Mouse (Mus musculus) kidney, postnatal 25 days (tissue): Measurements from ENCODE around the gene Setdb1.

ENCODE experiments used
- DNase-seq, 2 experiments: peaks; one replicate each; pipeline ENCODE4 v3.0.0; 2021; ENCODE audit warnings: mixed read lengths in 2 of 2

Setdb1 gene

DNA sequence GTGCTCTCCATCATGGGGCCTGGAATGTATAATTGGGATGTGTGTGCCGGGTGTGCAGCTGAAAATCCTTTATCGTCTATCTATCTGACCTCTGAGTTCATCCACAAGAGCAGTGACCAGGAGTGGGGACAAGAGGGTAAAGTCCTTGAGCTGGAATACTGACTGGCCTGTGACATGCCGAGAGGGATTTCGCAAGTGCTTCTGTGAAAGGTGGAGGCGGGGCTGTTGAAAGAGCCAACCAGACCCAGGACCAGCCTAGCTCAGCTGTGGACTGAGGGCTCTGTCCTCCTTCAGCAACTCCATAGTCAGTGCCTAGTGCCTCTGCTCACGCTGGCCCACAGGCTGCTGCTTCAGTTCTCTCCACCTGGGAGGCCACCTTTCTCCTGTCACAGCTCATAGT is 38.5 kb downstream of the Setdb1 start:
- DNase-seq = peak; percentile 85 to 94

- peak; percentile 74 to 87 for DNase-seq
These were observed 39.5 kb downstream of the Setdb1 start for GRCm38 (mm10) chr3:95317414-95318080.

- DNase-seq = peak in 1 of 2 experiments; percentile 23
These were observed 41.0 kb downstream of the Setdb1 start for GRCm38 (mm10) chr3:95315844-95316550.

DNA sequence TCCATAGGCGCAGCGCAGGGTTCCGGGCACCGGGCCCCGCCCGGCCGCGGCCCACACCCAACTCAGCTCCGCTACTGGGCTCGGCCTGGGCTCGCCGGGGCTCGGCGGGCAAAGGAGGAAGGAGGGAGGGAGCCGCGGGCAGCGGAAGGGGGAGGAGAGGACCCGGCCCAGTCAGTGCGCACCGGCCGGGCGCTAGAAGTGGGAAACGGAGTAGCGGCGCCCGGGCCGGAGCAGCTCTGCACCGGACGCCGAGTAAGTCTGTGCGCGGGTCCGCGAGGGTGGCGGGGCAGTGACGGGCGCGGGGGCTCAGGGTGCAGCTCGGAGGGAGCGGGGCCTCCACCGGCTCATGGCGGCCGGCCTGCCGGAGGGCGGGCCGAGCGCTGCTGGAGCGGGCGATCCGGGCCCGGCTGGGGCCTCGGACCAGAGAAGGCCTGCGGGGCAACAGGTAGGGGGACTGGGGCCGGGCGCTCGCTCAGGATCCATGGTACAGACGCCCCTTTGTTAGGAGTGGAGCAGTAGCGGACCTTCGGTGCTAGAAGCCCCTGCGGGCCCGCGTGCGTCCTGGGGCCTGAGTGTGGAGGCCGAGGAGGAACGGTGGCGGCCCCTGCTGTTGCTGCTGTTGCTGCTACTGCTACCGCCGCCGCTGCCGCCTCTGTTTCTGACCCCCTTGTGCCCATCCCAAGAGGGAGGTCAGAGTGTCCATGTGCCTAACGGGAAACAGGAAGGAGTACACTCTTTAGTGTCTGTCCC is 41.7 kb downstream of the Setdb1 start:
- DNase-seq = peak; percentile 91 to 96

DNA sequence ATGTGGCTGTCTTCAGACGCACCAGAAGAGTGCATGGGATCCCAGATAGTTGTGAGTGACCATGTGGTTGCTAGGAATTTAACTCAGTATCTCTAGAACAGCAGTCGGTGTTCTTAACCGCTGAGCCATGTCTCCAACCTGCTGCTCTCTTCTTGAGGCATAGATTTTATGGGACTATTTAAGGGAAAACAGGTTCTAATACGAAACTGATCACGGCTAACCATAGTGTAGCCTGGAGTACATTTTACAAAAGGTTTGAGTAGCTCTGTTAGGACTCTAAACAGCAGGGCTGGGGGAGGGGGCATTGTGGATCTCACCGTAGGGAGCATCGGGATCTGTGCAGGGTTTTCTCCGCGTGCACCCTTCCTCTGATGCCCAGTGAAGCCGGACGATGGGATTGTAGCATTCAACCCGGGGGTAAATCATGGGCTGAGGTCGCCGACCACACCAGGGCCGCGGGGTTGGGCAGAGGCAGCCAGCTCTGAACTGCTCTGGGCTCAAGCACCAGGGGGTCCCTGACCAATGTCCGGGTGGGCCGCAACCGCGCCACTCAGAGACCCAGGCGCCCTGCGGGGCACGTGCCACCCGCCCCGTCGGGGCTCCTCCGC is 42.4 kb downstream of the Setdb1 start, which contains the start of gene Cers2:
Cers2 (plus strand) TSS at position 306 of the 608 bp plus-strand sequence.
- DNase-seq = no peak

DNA sequence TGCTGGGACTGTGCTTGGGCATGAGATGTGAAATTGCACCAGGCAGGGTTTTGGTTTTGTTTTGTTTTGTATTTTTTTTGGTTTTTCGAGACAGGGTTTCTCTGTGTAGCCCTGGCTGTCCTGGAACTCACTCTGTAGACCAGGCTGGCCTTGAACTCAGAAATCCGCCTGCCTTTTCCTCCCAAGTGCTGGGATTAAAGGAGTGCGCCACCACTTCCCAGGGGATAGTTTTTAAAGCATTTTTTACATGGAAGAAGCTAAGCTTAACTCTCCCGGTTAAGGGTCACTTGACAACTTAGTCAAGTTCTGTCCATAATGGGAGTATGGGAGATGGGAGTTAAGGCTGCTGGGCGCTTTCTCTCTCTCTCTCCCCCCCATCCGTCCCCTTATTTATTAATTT is 42.9 kb downstream of the Setdb1 start:
- no peak for DNase-seq

DNA sequence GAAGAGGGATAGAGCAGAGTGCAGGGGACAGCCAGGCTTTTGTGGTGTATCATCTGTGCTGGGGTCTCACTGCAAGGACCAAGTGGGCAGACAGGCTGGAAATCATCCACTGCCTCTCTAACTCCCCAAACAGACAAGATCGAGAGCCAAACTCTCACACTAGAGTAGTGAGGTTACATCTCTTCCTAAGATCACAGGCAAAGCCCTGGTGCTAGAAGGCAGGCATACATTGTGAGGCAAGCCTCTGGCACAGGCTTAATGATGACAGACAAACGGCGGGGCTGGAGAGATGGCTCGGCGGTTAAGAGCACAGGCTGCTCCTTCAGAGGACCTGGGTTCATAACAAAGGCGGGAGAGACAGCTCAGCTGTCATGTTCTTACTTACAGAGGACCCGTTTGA is 43.5 kb downstream of the Setdb1 start:
- DNase-seq = peak in 1 of 2 experiments; percentile 26

DNA sequence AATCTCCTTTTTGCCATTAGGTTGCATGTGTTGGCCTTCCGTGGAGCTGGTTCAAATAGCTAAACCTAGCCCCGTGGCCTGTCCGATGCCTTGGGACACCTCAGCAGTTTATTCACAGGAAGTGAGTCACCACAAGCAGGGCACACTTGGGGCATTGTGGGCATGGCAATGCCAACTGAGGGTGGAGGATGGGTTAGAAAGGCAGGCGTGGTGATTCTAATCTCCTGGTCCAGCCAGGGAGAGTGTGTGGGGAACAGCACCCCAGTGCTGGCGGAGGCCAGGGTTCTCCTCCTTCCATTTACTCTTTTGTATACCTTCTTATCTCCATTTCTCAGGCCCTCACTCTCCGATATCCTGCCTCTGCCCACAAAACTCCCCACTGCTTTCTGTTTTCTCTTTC is 44.4 kb downstream of the Setdb1 start:
- DNase-seq = peak in 1 of 2 experiments; percentile 35

DNA sequence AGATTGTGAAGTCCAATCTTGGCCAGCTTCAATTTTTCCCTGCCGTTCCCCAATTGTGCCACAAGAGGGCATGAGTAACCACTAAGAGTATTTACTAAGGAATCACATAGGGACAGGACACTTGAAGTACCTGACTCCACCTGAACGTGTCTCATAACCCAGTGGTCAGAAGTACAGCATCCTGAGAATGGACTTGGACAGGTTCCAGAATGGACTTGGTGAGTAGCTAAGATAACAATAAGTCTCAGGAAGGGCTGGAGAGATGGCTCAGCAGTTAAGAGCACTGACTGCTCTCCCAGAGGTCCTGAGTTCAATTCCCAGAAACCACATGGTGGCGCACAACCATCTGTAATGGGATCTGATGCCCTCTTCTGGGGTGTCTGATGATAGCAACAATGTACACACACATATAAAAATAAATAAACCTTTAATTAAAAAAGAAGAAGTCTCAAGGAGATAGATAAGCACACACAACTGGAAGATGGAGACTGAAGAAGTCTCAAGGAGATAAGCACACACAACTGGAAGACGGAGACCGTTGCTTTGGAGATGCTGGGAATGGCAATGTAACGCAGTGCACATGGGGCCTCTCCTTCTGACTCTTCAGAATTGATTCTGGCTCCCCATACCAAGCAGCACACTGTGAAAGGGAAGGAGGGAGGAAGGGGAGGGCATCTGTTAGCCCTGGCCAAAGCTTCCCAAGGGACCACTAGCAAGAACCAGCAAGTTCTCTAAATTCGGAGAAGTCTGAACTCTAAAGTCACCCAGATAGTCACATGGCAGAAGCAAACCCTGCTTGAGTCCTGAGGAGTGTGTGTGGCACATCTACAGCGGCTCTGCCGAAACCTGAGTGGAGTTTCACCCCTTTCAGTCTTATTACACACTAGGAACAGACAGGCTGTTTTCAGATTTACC is 45.8 kb downstream of the Setdb1 start:
- DNase-seq = peak; percentile 76 to 82

DNA sequence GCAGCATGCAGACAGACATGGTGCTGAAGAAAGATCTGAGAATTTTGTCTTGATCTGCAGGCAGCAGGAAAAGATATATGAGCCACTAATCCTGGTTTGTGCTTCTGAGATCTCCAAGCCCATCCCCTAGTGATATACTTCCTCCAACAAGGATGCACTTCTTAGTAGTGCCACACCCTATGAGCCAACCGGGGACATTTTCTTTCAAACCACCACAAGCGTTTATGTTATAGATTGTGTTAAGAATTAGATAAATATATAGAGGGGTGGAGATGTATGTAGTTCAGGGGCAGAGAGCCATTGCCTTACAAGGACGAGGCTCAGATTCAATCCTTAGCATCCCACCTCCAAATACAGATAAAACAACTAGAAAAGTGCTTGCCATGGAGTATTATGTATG is 46.5 kb downstream of the Setdb1 start:
- peak in 1 of 2 experiments; percentile 8 for DNase-seq

- peak in 1 of 2 experiments; percentile 48 for DNase-seq
These were observed 49.9 kb downstream of the Setdb1 start, which contains the start of gene Anxa9 for GRCm38 (mm10) chr3:95307100-95307499. Gene Anxa9 (minus strand): TSS chr3:95307176.

DNA sequence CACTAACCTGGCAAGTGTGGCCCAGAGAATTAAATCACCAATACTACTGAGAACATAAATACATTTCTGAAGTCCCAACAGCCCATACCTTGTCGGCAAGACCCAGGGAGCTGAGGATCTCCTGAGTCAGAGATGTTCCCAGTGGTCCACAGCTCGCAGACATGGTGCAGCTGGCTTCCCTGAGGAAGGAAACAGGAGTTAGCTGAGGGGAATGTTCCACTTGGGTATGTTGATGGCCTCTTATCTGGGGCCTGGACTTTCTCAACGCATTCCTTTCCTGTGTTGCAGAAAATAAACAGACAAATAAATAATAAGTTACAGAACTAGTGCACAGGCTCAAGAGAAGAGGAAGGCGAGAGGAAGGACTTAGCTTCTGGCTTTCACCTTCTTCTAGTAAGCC is 50.8 kb downstream of the Setdb1 start:
- DNase-seq = no peak

DNA sequence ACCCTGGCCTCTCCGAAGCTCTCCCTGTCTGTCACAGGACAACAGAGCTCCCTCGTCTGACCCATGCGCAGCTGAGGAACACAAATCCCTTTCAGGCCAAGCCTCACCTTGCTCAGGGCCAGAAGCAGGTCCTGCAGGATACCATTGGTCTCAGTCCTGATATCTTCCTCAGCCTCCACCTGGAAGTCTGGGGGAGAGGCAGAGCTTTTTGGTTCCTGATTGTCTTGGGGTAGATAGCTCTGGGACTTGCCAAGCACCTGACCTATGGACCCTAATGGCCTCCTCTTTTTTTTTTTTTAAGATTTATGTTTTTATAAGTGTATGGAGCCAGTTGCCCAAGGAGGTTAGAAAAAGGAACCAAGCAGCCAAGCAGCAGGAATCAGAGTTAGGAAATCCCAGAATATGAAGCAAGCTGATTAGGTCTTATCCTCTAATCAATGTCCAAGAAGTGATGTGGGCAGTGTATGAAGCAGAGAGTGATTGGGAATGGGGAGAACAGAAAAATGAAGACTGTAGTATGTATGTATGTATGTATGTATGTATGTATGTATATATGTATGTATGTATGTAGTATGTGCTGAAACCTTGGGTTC is 55.7 kb downstream of the Setdb1 start:
- peak in 1 of 2 experiments; percentile 34 for DNase-seq

DNA sequence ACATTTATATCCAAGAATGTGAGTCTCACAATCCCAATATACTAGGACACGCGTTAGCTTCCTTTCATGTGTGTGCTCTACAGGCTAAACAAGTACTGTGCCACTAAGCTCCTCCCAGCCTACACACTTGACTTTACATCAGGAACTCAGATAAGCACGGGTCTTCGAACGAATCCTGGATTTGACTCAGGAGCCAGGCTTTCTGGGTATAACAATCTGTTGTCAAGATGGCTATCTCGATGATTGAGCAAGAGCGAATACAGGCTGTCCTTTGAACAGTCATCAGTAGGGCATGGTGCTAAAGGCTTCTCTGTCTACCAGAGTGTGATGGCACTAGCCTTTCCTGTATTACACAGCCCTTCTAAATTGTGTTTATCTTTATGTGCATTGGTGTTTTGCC is 59.0 kb downstream of the Setdb1 start:
- no peak for DNase-seq

DNA sequence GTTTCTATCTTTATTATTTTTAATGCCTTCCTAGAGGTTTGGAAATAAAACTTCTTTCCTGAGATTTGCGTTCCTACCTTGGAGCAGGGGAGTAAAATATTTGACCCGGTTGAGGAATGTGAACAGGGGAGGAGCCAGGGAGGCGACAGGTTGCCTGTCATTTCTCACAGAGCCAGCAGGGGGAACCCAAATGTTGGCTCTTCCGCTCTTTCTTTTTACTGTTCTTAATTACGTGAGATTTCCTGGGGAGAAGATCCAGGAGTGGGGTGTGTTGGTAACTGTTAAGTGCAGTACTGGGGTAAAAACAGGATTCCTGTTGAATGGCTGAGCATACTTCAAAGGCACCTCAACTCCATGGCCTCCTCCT is 60.9 kb downstream of the Setdb1 start:
- DNase-seq = peak; percentile 70 to 75

- peak; percentile 69 to 87 for DNase-seq
These were observed 61.5 kb downstream of the Setdb1 start for GRCm38 (mm10) chr3:95295321-95296102.

- DNase-seq = no peak
These were observed 62.3 kb downstream of the Setdb1 start for GRCm38 (mm10) chr3:95294718-95295117.

DNA sequence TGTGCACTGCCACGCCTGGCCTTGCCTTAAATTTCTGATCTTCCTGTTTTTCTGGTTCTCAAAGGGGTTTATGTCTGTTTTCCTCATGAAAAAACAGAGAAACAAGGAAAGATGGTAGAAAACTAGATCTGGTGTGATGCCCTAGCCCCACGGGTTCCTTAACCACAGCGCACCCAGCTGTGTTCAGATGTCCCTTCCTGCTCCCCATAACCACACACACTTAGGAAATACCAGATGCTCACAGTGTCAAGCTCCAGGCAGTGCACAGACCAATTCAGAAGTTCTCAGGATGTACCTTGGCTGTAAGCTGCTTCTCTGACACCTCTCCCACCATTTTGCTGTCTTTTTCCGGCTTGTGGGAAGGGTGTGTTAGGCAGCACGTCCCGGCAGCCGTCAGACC is 62.7 kb downstream of the Setdb1 start:
- DNase-seq = no peak

- DNase-seq = peak; percentile 57 to 85
These were observed 63.5 kb downstream of the Setdb1 start for GRCm38 (mm10) chr3:95293537-95293936.

- DNase-seq = no peak
These were observed 64.1 kb downstream of the Setdb1 start for GRCm38 (mm10) chr3:95292899-95293298.

GRCm38 (mm10) chr3:95291041-95291440 is 66.0 kb downstream of the Setdb1 start:
- peak in 1 of 2 experiments; percentile 48 for DNase-seq
